Mouse (Mus musculus) thymus, adult 18-20 months (tissue): ENCODE measurements around the gene Nradd.

Source experiments
- DNase-seq, 2 experiments: peaks; one replicate each; pipeline ENCODE4 v3.0.0; 2022; ENCODE audit warnings: mixed read lengths in 2 of 2

Gene Nradd

DNA sequence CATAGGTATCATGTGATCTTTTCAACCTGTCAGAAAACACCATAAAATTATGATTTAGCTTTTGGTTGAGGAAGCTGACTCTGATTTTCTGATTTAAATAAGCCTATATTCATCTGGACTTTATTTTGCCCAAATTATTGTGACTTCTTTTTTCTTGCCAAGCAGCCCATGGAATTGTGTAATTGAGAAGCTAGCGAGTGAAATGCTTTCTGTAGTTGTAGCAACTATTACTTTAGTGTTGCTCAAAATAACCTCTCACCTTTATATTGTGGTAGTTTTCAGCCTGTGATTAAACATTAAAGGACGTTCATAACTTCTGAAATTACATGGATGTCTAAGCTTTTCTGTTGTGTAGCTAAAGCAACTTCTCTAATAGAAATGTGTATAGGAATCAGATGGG lies 42.1 kb downstream of the Nradd start:
- no peak for DNase-seq
